Mouse (Mus musculus): ENCODE measurements around the gene Sec16a.
A peak's percentile ranks its signal among the peaks of the same experiment; 100 is the strongest.

Sec16a gene

DNA sequence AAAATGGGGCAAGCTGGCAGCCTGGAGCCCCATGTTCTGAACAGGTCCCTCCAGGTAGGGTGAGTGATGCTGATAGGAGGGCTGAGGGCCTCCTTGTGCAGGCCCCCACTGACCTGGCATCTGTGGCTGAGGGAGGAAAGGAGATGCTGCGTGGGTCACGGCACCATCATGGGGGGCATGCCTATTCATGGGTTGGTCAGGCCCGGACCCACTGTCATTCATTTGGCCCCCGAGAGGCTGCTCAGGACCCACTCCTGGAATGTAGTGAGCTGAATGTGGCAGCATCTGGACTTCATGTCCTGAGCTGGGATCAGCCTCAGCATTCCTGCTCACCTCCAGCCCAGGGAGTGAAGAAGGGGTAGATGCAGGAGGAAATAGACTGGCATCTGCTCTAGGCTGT lies 3.8 kb downstream of the Sec16a start:
- no peak for DNase-seq (ENCODE audit: low spot score in 2 of 2)

DNA sequence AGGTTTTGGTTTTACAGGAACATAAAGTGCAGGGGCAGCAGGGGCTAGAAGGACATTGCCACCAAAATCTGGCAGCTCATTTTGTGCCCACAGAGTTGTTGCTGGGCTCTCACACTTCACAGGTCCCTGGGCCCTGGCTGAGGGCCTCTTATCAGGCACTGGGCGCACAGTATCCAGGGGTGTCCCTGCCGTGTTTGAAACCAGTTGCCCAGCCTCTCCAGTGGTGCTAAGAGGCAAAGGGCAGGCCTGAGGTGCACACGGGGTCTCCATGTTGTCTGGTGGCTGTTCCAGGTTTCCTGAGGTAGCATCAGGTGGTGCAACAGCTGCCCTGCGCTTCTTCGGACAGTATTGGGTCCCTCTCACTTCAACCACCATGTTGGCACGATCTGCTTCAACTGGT lies 5.3 kb downstream of the Sec16a start:
- DNase-seq (ENCODE audit: low spot score in 2 of 2) = no peak

DNA sequence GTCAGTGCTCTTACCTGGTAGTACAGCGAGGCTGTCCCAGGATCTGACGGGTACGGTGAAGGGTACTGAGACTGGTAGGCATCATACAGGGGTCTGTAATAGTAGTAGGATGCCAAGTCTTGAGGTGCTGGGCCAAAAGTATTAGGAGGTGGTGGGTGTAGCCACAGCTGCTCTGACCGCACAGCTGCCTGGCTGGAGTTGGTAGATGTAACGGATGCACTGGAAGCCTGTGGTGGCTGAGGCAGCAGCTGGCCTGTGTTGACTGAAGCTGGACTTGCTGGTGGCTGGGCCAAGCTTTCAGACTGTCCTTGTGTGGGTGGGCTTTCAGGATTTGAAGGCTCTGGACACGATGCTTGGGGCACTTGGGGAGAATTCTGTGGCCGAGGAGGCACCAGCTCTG lies 6.6 kb downstream of the Sec16a start:
- no peak for DNase-seq (ENCODE audit: low spot score in 2 of 2)

DNA sequence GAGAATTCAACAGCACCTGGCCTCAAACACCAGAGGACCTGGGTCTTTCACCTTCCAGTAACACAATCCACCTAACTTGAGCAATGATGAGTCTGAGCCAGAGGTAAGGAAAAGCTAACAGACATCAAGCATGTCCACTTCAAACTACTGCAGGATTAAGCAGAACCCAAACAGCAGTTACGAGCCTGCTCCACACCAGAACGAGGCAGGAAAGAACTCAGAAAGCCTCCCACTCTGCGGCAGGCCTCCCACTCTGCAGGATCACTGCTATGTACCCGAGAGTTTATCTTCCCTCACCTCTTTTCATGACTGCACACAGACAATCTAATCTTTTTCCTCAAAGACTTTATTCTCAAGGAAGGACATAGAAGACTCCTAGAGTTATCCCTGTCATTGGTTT lies 7.8 kb downstream of the Sec16a start:
- DNase-seq (ENCODE audit: low spot score in 2 of 2) = no peak

DNA sequence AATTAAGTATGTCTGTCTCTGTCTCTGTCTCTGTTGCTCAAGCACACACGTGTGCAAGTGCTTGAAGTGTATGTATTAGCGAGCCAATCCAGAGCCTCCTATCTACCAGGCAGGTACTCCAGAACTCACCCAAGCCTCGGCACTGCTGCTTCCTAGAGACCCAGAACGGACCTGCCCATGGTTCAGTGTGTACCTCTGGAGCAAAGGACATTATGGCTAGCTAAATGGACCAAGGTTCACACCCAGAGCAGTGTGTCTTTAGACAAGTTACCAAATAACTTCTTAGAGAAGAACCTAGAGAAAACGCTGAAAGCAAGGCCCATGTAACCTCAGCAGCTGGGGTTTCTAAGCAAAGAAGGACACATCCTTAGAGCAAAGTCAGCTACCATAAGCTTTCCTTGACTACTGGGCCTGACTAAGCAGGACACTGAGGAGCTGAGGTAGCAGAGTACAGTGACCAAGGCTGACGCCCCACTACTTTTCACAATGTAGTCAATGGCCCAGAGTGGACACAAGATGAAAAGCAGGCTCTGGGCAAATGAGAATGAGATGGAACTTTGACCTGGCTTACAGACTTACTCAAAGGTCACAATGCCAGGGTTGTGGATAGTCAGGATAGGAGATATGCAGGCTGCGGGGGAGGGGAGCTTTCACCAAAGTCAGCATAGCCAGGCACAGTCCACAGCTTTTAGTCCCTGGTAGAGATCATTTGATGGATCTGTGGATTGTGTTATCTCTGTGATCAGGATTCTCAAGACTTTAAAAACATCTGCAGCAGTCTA lies 10.0 kb downstream of the Sec16a start:
- DNase-seq (ENCODE audit: low spot score in 2 of 2) = no peak

DNA sequence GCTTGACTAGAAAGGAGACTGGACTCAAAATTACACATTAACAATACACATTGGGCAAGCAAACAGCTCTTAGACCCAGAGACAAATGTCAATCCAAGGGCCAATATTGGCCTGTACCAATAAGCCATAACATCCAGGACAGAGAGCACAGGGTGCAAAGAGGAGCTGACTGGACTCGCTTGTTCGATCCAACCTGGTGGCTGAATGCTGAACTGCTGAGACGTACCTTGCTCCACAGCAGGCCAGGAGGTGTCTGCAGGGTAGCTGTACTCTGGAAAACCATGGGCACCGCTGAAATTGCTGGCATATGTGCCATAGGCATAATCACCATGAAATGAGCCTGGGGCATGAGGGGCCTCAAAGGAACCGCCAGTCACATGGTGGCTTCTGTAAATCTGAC lies 15.2 kb downstream of the Sec16a start:
- DNase-seq (ENCODE audit: low spot score in 2 of 2) = no peak

DNA sequence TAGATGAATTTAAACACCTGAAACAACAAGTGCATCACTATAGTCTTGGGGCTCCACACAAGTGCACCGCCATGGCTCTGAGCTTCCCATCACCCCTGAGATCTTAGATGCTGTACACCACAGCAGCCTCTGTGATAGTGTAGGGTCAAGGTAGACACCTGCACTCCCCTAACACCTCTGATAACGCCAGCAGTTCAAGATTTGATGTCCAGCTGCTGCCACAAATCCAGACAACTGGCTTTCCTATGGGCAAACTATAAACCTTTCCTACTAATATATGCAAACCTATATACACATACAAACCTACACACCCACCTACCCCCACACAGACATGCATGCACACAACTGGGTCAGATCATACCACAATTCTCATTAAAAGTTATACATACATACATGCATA lies 20.5 kb downstream of the Sec16a start:
- no peak for DNase-seq (ENCODE audit: low spot score in 2 of 2)

DNA sequence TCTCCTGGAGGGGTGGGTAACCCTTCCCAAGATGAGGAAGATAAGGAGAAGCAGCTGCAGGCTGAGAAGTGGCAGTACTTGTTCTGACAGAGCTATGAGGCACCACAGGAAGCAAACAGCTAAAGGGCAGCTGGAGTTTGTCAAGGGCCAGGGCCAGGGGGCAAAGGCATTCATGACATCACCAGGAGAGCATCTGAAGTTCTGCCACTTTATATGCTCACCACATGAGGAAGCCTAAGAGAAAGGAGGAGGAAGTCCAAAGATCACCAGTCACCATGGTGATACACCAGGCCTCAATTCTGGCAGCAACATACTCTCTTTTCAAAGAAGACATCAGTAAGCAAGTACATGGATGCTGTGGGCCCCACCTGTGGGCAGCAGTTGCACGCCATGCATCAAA lies 21.9 kb downstream of the Sec16a start:
- no peak for DNase-seq (ENCODE audit: low spot score in 2 of 2)

DNA sequence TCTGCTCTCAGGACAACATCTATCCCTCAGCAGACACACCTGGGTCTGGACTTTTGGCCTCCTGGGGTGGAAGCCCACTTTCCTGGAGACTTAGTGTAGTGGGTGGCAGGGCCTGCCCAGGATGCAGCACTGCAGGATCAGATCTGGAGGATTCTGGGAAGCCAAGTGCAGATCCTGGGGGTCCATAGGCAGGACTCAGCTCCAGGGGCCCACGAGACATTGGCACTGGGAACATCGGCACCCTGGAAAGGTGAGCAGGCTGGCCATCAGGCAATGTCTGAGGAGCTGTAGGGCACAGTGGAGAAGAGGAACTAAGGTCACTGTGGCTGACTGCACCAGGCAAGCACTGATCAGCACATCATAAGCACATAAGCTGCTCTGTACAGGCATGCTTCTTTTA lies 23.0 kb downstream of the Sec16a start:
- DNase-seq (ENCODE audit: low spot score in 2 of 2) = no peak

DNA sequence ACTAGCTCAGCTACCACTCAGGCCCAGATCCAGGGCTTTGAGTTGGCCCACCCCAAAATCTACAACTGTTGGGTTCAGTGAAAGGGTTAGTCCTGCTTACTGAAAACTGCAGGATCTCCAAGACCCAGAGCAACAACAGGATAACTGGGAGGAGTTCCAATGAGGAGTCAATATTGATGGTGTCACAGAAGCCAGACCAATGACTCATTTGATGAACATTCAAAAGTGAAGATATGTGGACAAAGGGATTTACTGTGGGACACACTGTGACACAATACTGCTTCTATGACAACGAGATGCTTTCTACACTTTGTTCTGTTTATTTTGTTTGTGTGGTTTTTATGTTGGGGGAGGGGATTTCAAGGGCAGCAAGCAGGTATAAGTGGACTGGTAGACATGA lies 26.9 kb downstream of the Sec16a start:
- DNase-seq (ENCODE audit: low spot score in 2 of 2) = no peak

DNA sequence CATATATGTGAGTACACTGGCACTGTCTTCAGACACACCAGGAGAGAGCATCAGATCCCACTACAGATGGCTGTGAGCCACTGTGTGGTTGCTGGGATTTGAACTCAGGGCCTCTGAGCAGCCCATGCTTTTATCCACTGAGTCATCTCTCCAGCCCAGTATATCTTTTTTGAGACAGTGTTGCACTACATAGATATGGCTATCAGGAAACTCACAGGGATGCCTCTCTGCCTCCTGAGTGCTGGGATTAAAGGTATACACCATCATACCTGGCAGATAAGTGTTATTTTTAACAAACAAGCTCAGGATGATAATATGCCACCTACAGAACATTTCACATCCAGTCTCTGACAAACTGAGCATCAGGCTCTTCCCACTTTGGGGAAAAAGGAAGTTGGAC lies 27.9 kb downstream of the Sec16a start:
- no peak for DNase-seq (ENCODE audit: low spot score in 2 of 2)

DNA sequence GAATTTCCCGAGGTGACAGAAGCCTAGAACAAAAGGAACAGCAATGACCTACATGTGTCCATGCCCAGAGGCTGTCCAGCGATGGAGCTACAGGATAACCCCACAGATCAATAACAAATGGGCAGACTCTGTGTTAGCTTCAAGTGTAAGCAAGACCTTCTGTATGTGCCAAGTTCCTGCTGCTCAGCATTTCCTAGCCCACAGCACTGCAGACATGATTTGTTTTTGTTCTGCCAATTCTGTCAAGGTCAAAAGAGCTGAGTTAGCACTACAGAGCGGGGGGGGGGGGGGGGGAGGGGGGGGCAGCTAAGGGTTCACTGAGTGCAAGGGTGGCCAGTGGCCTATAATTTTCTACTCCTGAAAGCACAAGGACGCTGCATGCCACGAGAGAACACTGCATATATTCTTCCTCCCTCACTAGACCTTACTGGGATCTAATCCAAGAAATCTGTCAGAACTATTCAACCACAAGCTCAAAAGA lies 34.0 kb downstream of the Sec16a start:
- no peak for DNase-seq (ENCODE audit: low spot score in 2 of 2)

DNA sequence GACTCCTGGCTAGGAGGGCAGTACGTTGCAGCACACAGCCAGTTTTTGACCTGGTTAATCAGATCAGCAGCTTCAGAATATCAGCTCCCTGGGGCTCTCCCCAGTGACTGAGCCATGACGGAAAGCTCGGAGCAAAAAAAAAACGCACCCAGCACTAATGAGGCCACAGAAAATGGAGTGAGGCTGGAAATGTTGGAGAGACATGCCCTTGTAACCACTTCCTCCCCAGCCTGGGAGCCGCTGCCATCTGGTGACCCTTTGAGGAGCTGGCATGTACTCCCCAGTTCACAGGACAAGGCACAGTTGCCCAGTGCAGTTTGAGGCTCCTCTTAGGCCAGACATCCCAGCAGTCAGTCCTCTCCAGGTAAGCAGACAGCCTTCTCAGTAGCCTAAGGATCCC lies 34.9 kb downstream of the Sec16a start:
- no peak for DNase-seq (ENCODE audit: low spot score in 2 of 2)

DNA sequence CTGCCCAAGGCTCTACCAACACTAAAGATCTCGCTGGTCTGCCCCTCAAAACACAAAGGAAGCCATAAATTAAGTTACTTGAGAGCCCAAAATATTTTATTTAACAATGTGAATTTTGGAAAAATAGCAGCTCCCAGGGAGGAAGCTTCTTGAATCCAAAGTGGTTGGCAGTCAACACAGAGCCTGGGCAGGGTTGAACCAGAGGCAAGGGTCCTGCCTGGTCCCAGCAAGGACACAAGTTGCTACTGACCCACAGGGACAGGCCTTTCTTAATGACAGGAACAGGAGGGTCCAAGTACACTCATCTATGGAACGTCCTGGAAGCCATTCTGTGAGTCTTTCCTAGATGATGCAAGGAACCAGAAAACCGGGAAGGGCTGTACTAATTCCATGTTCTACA lies 35.7 kb downstream of the Sec16a start:
- no peak for DNase-seq (ENCODE audit: low spot score in 2 of 2)

DNA sequence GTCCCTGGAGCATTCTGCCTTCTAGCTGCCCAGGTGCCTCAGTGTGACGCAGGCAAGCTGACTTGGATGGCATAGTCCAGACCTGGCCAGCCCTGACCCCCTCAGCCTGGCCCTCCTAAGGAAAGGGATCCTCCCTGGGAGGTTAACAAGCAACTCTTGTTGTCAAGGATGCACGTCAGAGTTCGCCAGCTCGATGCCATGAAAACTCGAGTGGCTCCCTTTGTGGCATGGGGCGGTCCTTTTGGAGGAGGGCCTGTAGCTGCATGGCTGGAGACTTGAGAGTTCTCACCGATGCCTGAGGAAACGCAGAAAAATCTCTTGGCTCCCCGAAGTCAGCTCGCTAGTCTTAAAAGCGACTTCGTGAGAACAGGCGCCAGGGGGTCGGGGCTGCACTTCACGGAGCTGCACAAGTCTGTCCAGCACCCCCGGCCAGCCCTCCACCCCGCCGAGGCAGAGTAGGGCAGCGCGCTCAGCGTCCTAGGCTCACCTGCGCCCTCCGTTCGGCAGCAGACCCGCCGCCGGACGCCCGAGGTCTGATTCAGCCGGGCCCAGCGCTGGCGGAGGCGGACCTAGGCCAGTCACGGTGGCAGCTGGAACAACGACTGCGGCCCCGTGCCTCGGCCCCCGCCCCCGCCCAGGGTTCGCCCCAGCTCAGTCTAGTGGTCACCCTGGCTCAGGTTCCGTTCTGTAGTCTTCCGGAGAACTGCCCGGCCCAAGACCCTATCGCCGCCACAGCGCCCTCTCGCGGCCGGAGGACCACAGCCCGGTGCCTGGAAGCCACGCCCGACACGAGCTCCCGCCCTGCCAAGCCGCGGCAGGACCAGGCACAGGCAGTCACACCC lies 36.3 kb downstream of the Sec16a start, which contains the start of gene Inpp5e:
Gene Inpp5e, minus strand, starts transcription at position 689 of the 842 bp plus-strand sequence.
- DNase-seq (ENCODE audit: low spot score in 2 of 2) = peak; percentile 95

DNA sequence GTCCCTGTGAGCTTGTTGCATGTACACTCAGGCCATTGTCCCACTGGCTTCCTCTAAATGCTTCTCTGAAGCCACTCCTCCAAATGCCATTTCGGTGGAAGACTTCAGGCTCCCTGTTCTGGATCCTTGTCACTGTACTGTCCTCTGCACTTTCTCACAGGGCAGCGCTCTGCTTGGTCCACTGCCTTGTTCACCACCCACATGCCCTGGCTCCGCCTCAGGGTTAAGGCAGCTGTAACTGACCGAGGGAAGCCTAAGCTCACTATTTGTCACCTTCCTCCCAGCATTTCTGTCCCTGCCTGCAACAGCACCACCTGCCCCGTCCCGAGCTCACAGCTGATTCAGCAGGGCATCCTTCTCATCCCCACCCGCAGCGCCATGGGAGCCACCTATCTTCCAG lies 41.7 kb downstream of the Sec16a start:
- no peak for DNase-seq (ENCODE audit: low spot score in 2 of 2)

DNA sequence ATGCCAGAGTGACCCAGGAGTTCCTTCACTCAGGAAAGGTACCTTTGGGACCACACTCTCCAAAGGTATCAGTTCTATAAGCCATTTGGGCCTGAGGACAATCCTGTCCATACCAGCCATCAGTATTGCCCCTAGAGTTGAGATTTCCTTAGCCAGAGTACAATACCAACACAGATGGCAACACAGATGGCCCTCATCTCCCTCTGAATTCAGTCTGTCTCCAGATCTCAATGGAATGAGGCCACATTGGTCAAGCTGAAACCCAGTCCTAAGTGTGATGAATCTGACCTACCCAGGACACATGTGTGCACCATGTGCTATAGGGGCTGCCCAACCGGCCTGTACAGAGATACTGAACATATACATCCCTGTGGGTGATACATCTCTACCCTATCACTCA lies 42.8 kb downstream of the Sec16a start:
- DNase-seq (ENCODE audit: low spot score in 2 of 2) = no peak

DNA sequence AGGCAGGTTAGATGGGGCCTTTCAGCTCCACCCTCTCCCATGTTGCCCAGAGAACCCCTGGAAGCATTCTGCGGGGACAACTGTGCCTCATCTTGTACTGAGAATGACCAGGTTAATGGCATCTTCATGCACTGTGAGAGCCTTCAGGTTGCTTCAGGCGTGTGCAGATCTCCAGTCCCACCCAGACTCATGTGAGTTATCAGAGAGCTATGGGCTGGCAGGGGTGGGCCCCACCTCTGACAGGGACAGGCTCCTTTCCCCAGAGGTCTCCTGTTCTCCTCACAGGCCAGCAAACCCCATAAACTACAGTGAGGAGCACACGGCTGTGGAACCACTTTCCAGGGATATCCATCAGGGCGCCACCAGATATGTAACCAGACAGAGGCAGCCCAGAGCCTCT lies 44.0 kb downstream of the Sec16a start:
- DNase-seq (ENCODE audit: low spot score in 2 of 2) = no peak

DNA sequence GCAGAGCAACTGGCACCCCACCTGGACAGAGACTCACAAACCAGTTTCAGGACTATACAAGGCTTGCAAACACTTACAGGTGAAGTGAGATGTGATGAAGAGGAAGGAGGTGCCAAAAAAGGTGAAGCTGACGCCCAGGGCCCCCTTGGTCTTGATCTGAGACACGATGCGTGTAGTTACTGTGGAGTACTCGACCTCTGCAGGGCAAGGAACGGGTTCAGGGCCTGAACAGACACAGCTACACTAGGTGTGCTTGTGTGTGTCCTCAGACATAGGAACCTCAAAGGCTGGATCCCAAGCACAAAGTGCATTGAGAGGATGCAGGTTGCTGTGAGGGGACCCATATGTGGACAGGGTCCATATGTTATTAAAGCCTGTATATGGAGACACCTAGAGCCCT lies 44.7 kb downstream of the Sec16a start:
- no peak for DNase-seq (ENCODE audit: low spot score in 2 of 2)

DNA sequence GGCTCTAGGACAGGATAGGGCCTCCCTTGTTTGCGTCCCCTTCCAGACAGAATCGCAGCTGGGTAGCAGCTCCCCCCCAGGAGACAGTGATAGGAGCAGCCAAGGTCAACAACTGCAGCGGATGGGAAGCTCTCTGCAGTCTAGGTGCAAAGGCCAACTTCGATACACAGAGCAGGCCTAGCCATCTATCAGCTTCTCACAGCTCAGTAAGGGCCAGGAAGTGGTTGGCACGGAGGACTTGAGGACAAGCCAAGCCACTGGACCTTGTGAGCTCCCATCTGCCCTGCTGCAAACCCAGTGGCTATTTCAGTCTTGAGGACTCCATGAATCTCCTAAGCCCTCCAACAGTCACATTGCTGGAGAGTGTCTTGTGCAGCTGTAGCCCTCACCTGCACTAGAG lies 45.4 kb downstream of the Sec16a start:
- DNase-seq (ENCODE audit: low spot score in 2 of 2) = no peak

DNA sequence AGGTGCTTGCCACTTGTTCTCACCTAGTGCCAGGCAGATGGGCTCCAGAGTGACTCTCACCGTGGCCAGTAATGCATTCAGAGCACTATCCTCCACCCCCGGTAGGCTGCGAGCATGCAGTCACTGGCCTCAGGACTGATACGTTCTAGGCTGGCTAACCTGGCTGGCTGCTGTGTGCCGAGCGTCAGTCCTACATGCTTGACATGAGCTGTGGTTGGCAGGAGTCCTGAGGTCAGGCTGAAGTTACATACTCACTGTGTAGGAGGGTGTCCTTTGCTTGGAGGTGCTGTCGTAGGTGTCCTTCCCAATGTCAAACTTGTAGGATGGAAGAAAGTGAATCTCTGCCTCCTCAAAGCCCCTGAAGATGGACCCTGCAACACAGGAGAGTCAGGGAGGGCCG lies 46.0 kb downstream of the Sec16a start:
- DNase-seq (ENCODE audit: low spot score in 2 of 2) = no peak

DNA sequence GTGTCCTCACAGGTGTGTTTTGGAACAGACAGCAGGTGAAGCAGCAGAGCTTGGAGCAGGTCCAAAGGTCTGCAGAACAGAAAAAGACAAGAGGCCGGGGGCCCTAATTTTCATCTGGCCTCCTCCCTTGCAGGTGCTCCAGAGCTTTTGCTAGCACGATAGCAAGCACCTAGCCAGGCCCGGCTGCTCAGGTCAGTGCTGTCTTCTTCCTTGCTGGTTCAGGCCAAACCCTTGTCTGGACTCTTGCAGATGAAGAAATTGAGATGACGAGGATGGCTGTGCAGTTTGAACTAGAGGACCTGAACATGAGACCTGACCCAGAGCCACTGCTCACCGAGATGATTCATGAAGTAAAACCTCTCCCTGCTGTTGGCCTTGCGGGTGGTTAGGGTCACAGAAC lies 53.4 kb downstream of the Sec16a start:
- DNase-seq (ENCODE audit: low spot score in 2 of 2) = no peak

DNA sequence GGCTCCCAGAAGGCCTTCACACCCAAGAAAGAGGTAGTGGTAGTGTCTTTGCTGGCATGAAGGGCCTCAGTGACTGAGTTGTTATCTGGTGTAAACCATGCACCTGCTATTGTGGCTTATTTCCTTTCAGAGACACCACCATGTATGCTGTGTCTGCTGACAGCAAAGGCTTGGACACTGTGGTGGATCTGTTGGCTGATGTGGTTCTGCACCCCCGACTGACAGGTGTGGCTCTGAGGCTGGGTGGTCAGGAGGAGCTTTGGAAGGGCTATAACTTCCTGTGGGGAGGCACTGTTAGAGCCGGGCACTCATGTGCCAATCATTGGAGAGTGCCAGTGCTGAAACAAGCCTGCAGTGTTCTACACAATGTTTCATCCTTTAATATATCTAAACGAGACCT lies 54.1 kb downstream of the Sec16a start:
- no peak for DNase-seq (ENCODE audit: low spot score in 2 of 2)
